Mouse (Mus musculus): ENCODE results near the gene Bloc1s5. TPM values are rescaled to one million over a fixed set of nuclear protein-coding genes. Genes with fewer than 3 reads are reported as not detected.

Bloc1s5 gene
- polyA plus RNA-seq, 1 experiment, result not detected

- Histone ChIP-seq H3K4me1 (ENCODE audit: control insufficient read depth, insufficient read depth, low read length) (no peaks in the 10 kb centered on the region), H3K4me3 (ENCODE audit: insufficient read depth, low read depth, low read length) (no peak overlapping the region), H3K27ac (ENCODE audit: insufficient read depth, low read depth, low read length) (no peak overlapping the region)
- TF ChIP-seq POLR2A (IDR thresholded peaks at IDR 0.05; ENCODE audit: insufficient read depth, low read depth, low read length), result no peak
- no peak for TF ChIP-seq CTCF (IDR thresholded peaks at IDR 0.05; ENCODE audit: insufficient read depth, low read depth, low read length)
- WGBS, result 92% methylated on average over 4 of the region's 4 CpGs
Measured at GRCm38 (mm10) chr13:38650292-38650691, 15.4 kb upstream of the Bloc1s5 start.

- Histone ChIP-seq H3K4me3 (ENCODE audit: insufficient read depth, low read depth, low read length) (no peak overlapping the region), H3K4me1 (ENCODE audit: control insufficient read depth, insufficient read depth, low read length) (no peaks in the 10 kb centered on the region), H3K27ac (ENCODE audit: insufficient read depth, low read depth, low read length) (no peak overlapping the region)
- no peak for TF ChIP-seq CTCF (IDR thresholded peaks at IDR 0.05; ENCODE audit: insufficient read depth, low read depth, low read length)
- TF ChIP-seq POLR2A (IDR thresholded peaks at IDR 0.05; ENCODE audit: insufficient read depth, low read depth, low read length), result no peak
- WGBS, result 89% methylated on average over 4 of the region's 4 CpGs
Measured at GRCm38 (mm10) chr13:38649069-38649468, 14.2 kb upstream of the Bloc1s5 start.

GRCm38 (mm10) chr13:38641414-38641813, 6.5 kb upstream of the Bloc1s5 start:
- no peaks in the 10 kb centered on the region for H3K4me1 ChIP-seq (ENCODE audit: control insufficient read depth, insufficient read depth, low read length)
- 92% methylated on average over 5 of the region's 5 CpGs for WGBS
- H3K4me3 ChIP-seq (ENCODE audit: insufficient read depth, low read depth, low read length), result no peak overlapping the region
- H3K27ac ChIP-seq (ENCODE audit: insufficient read depth, low read depth, low read length), result no peak overlapping the region
- TF ChIP-seq CTCF (IDR thresholded peaks at IDR 0.05; ENCODE audit: insufficient read depth, low read depth, low read length), result no peak
- TF ChIP-seq POLR2A (IDR thresholded peaks at IDR 0.05; ENCODE audit: insufficient read depth, low read depth, low read length), result no peak

- Histone ChIP-seq H3K4me1 (ENCODE audit: control insufficient read depth, insufficient read depth, low read length) (no peaks in the 10 kb centered on the region), H3K4me3 (ENCODE audit: insufficient read depth, low read depth, low read length) (no peak overlapping the region), H3K27ac (ENCODE audit: insufficient read depth, low read depth, low read length) (no peak overlapping the region)
- TF ChIP-seq CTCF (IDR thresholded peaks at IDR 0.05; ENCODE audit: insufficient read depth, low read depth, low read length) (no peak), POLR2A (IDR thresholded peaks at IDR 0.05; ENCODE audit: insufficient read depth, low read depth, low read length) (no peak)
- WGBS, result 86% methylated on average over 5 of the region's 5 CpGs
Measured at GRCm38 (mm10) chr13:38640961-38641360, 6.1 kb upstream of the Bloc1s5 start.

GRCm38 (mm10) chr13:38638694-38639093, 3.8 kb upstream of the Bloc1s5 start:
- no peaks in the 10 kb centered on the region for H3K4me1 ChIP-seq (ENCODE audit: control insufficient read depth, insufficient read depth, low read length)
- no peak for TF ChIP-seq POLR2A (IDR thresholded peaks at IDR 0.05; ENCODE audit: insufficient read depth, low read depth, low read length)
- no peak for TF ChIP-seq CTCF (IDR thresholded peaks at IDR 0.05; ENCODE audit: insufficient read depth, low read depth, low read length)
- H3K4me3 ChIP-seq (ENCODE audit: insufficient read depth, low read depth, low read length), result no peak overlapping the region
- 80% methylated on average over 11 of the region's 11 CpGs for WGBS
- H3K27ac ChIP-seq (ENCODE audit: insufficient read depth, low read depth, low read length), result no peak overlapping the region

- TF ChIP-seq POLR2A (IDR thresholded peaks at IDR 0.05; ENCODE audit: insufficient read depth, low read depth, low read length), result no peak
- TF ChIP-seq CTCF (IDR thresholded peaks at IDR 0.05; ENCODE audit: insufficient read depth, low read depth, low read length), result no peak
- Histone ChIP-seq H3K4me3 (ENCODE audit: insufficient read depth, low read depth, low read length) (peak overlapping the region; percentile 97), H3K27ac (ENCODE audit: insufficient read depth, low read depth, low read length) (peak overlapping the region; percentile 66), H3K4me1 (ENCODE audit: control insufficient read depth, insufficient read depth, low read length) (no peaks in the 10 kb centered on the region)
- under 1% methylated on average over 19 of the region's 19 CpGs for WGBS
Measured at GRCm38 (mm10) chr13:38634256-38634799, 581 bp downstream of the Bloc1s5 start.

GRCm38 (mm10) chr13:38633287-38634000, 1.5 kb downstream of the Bloc1s5 start:
- H3K27ac ChIP-seq (ENCODE audit: insufficient read depth, low read depth, low read length), result no peak overlapping the region
- WGBS, result 94% methylated on average over 6 of the region's 6 CpGs
- H3K4me1 ChIP-seq (ENCODE audit: control insufficient read depth, insufficient read depth, low read length), result no peaks in the 10 kb centered on the region
- no peak for TF ChIP-seq POLR2A (IDR thresholded peaks at IDR 0.05; ENCODE audit: insufficient read depth, low read depth, low read length)
- no peak for TF ChIP-seq CTCF (IDR thresholded peaks at IDR 0.05; ENCODE audit: insufficient read depth, low read depth, low read length)
- no peak overlapping the region for H3K4me3 ChIP-seq (ENCODE audit: insufficient read depth, low read depth, low read length)

GRCm38 (mm10) chr13:38632556-38632955, 2.4 kb downstream of the Bloc1s5 start:
- 91% methylated on average over 6 of the region's 6 CpGs for WGBS
- TF ChIP-seq POLR2A (IDR thresholded peaks at IDR 0.05; ENCODE audit: insufficient read depth, low read depth, low read length), result no peak
- TF ChIP-seq CTCF (IDR thresholded peaks at IDR 0.05; ENCODE audit: insufficient read depth, low read depth, low read length), result no peak
- no peaks in the 10 kb centered on the region for H3K4me1 ChIP-seq (ENCODE audit: control insufficient read depth, insufficient read depth, low read length)
- H3K4me3 ChIP-seq (ENCODE audit: insufficient read depth, low read depth, low read length), result no peak overlapping the region
- H3K27ac ChIP-seq (ENCODE audit: insufficient read depth, low read depth, low read length), result no peak overlapping the region

- 39% methylated on average over 6 of the region's 6 CpGs for WGBS
- TF ChIP-seq POLR2A (IDR thresholded peaks at IDR 0.05; ENCODE audit: insufficient read depth, low read depth, low read length) (no peak), CTCF (IDR thresholded peaks at IDR 0.05; ENCODE audit: insufficient read depth, low read depth, low read length) (no peak)
- no peak overlapping the region for H3K27ac ChIP-seq (ENCODE audit: insufficient read depth, low read depth, low read length)
- no peak overlapping the region for H3K4me3 ChIP-seq (ENCODE audit: insufficient read depth, low read depth, low read length)
- peaks cover 2% of the 10 kb centered on the region for H3K4me1 ChIP-seq (ENCODE audit: control insufficient read depth, insufficient read depth, low read length)
Measured at GRCm38 (mm10) chr13:38626229-38626525, 8.7 kb downstream of the Bloc1s5 start.
